In genomic region chr4:123000130-123000529, GRCm38 (mm10) we compare ENCODE assay signal across 13 mouse cellular contexts. TPM values are rescaled to one million over a fixed set of nuclear protein-coding genes. Genes with fewer than 3 reads are reported as not detected.
A peak's percentile ranks its signal among the peaks of the same experiment; 100 is the strongest.
DNase-seq lines count a peak whose midpoint lies in the region; ATAC-seq and TF ChIP-seq lines count a peak whose summit lies in the region.
"Had no signal": no experiment of that assay in that cellular context is flagged by ENCODE, and none has a peak within 500 bp of the region (broad histone marks: within the 10 kb centered on the region; RNA-seq: fewer than 3 reads in every experiment).

No protein-coding gene starts in this region.

- H3K36me3 ChIP-seq in embryonic facial prominence, embryonic 12.5 days, result peaks cover 12% of the 10 kb centered on the region; the same call in 1 of the 2 replicates
- H3K36me3 ChIP-seq in forebrain, embryonic 15.5 days, result peaks cover 26% of the 10 kb centered on the region
- peaks cover 22% of the 10 kb centered on the region for H3K36me3 ChIP-seq in limb, embryonic 10.5 days
- H3K36me3 ChIP-seq in myocyte (ENCODE audit: control insufficient read depth, insufficient read depth), result no peaks in the 10 kb centered on the region
- H3K36me3 ChIP-seq in kidney, adult 2 months (ENCODE audit: control insufficient read depth, insufficient read depth, low read length), result no peaks in the 10 kb centered on the region
- H3K36me3 ChIP-seq: heart, embryonic 13.5 days had no signal

- 0 out of 2 replicates have a peak, but pooled peaks cover 6% of the 10 kb centered on the region for H3K27me3 ChIP-seq in embryonic facial prominence, embryonic 12.5 days
- no peaks in the 10 kb centered on the region for H3K27me3 ChIP-seq in forebrain, embryonic 15.5 days
- H3K27me3 ChIP-seq in limb, embryonic 10.5 days (ENCODE audit: low read depth, poor library complexity, severe bottlenecking), result peaks cover 33% of the 10 kb centered on the region
- H3K27me3 ChIP-seq in myocyte (ENCODE audit: control insufficient read depth, insufficient read depth, insufficient read length), result no peaks in the 10 kb centered on the region
- H3K27me3 ChIP-seq in kidney, adult 2 months (replicated peaks; ENCODE audit: control insufficient read depth, insufficient read depth, low read length), result no peaks in the 10 kb centered on the region

- TF ChIP-seq POLR2A in myocyte (IDR thresholded peaks at IDR 0.05; ENCODE audit: insufficient read length, low read depth), result no peak
- no peak for TF ChIP-seq POLR2A in kidney, adult 2 months (IDR thresholded peaks at IDR 0.05; ENCODE audit: low read depth, low read length)

- H3K4me1 ChIP-seq in embryonic facial prominence, embryonic 12.5 days, result peaks cover 24% of the 10 kb centered on the region
- H3K4me1 ChIP-seq in forebrain, embryonic 15.5 days, result peaks cover 56% of the 10 kb centered on the region
- H3K4me1 ChIP-seq in limb, embryonic 10.5 days, result peaks cover 69% of the 10 kb centered on the region
- no peaks in the 10 kb centered on the region for H3K4me1 ChIP-seq in kidney, adult 2 months (ENCODE audit: control insufficient read depth, insufficient read depth, low read length)

- no peak for TF ChIP-seq CTCF in kidney, adult 2 months (conservative IDR thresholded peaks at IDR 0.05; ENCODE audit: insufficient read depth, insufficient read length, low read depth, low read length)

- H3K9ac ChIP-seq in embryonic facial prominence, embryonic 12.5 days, result no peak overlapping the region
- H3K9ac ChIP-seq in forebrain, embryonic 15.5 days (replicated peaks), result 0 out of 2 replicates have a peak overlapping the region, but pooled peaks have one; percentile 10
- H3K9ac ChIP-seq: heart, embryonic 13.5 days; liver, embryonic 14.5 days had no signal

- H3K4me2 ChIP-seq in embryonic facial prominence, embryonic 12.5 days (replicated peaks), result no peak overlapping the region
- H3K4me2 ChIP-seq in forebrain, embryonic 15.5 days (replicated peaks), result peak overlapping the region; percentile 79
- H3K4me2 ChIP-seq in myocyte (ENCODE audit: low read depth), result peak overlapping the region; percentile 37
- H3K4me2 ChIP-seq: heart, embryonic 13.5 days had no signal

- H3K27ac ChIP-seq in embryonic facial prominence, embryonic 12.5 days, result peak overlapping the region; percentile 32; the same call in 1 of the 2 replicates
- peak overlapping the region; percentile 84; the same call in 1 of the 2 replicates for H3K27ac ChIP-seq in forebrain, embryonic 15.5 days (replicated peaks)
- H3K27ac ChIP-seq in limb, embryonic 10.5 days, result peak overlapping the region; percentile 73; the same call in 1 of the 2 replicates
- H3K27ac ChIP-seq in kidney, adult 2 months (ENCODE audit: insufficient read depth, low read depth, low read length), result no peak overlapping the region
- H3K27ac ChIP-seq: embryonic facial prominence, embryonic 13.5 days; heart, embryonic 13.5 days; liver, embryonic 14.5 days had no signal

- no peak for DNase-seq in limb, embryonic 10.5 days (ENCODE audit: low spot score)
- no peak for DNase-seq in lung, postnatal 10 days
- no peak for DNase-seq in kidney, adult 2 months
- DNase-seq: cerebellum, adult 9-11 months; gastrocnemius, postnatal 10 days; lung, postnatal 4 days had no signal

- H3K79me2 ChIP-seq in myocyte (ENCODE audit: control insufficient read depth, insufficient read depth), result peaks cover 15% of the 10 kb centered on the region

- ATAC-seq in embryonic facial prominence, embryonic 12.5 days (ENCODE audit: insufficient number of reproducible peaks, insufficient read depth, low FRiP score, low TSS enrichment), result no peak
- ATAC-seq in forebrain, embryonic 15.5 days (replicated peaks), result no peak
- ATAC-seq in frontal cortex, adult (ENCODE audit: low TSS enrichment), result no peak

- WGBS in embryonic facial prominence, embryonic 12.5 days, result 60% methylated on average over 14 of the region's 14 CpGs
- 43% methylated on average over 14 of the region's 14 CpGs for WGBS in forebrain, embryonic 15.5 days
- 74% methylated on average over 14 of the region's 14 CpGs for WGBS in limb, embryonic 10.5 days
- 65% methylated on average over 14 of the region's 14 CpGs for WGBS in kidney, adult 2 months

- H3ac ChIP-seq in myocyte (ENCODE audit: control insufficient read depth, insufficient read length), result no peak overlapping the region

- no peak overlapping the region for H3K4me3 ChIP-seq in embryonic facial prominence, embryonic 12.5 days
- peak overlapping the region; percentile 95 for H3K4me3 ChIP-seq in forebrain, embryonic 15.5 days
- H3K4me3 ChIP-seq in limb, embryonic 10.5 days, result no peak overlapping the region
- H3K4me3 ChIP-seq in myocyte, result no peak overlapping the region
- H3K4me3 ChIP-seq in kidney, adult 2 months (ENCODE audit: insufficient read depth, low read depth, low read length), result no peak overlapping the region
- H3K4me3 ChIP-seq: heart, embryonic 13.5 days had no signal

- H3K9me3 ChIP-seq in embryonic facial prominence, embryonic 12.5 days, result no peaks in the 10 kb centered on the region
- H3K9me3 ChIP-seq in forebrain, embryonic 15.5 days, result no peaks in the 10 kb centered on the region
- H3K9me3 ChIP-seq in limb, embryonic 10.5 days (replicated peaks), result no peaks in the 10 kb centered on the region
- H3K9me3 ChIP-seq: embryonic facial prominence, embryonic 13.5 days; heart, embryonic 13.5 days had no signal

TF ChIP-seq in myocyte, 11 proteins besides CTCF, POLR2A, EP300 and RAD21:
- TF ChIP-seq TCF3 (IDR thresholded peaks at IDR 0.05; ENCODE audit: insufficient read length, low read depth) (no peak), POLR2AphosphoS2 (IDR thresholded peaks at IDR 0.05; ENCODE audit: insufficient read length, low read depth) (no peak), E2F4 (IDR thresholded peaks at IDR 0.05; ENCODE audit: insufficient read depth) (no peak), TCF12 (IDR thresholded peaks at IDR 0.05; ENCODE audit: insufficient read depth, poor library complexity, severe bottlenecking) (no peak), CEBPB (IDR thresholded peaks at IDR 0.05; ENCODE audit: insufficient read depth, poor library complexity, severe bottlenecking) (no peak), USF1 (IDR thresholded peaks at IDR 0.05; ENCODE audit: low read depth) (no peak), MAX (IDR thresholded peaks at IDR 0.05; ENCODE audit: low read depth) (no peak), REST (IDR thresholded peaks at IDR 0.05; ENCODE audit: insufficient read depth, insufficient read length) (no peak)
TF ChIP-seq in myocyte: peak in this region for 0.

RNA-seq across cellular contexts. Expression of gene Mycl, which starts 4.7 kb away (rescaled TPM):
- 46.4 and 51.5 TPM in 2 replicates for polyA plus RNA-seq in embryonic facial prominence, embryonic 12.5 days (2016; fragmentation: Nextera tagmentation; extraction: Ambion mirVana)
- polyA plus RNA-seq in forebrain, embryonic 15.5 days (2015; fragmentation: Nextera tagmentation; extraction: Ambion mirVana), result 88.8 and 91.3 TPM in 2 replicates
- 25.5 and 28.6 TPM in 2 replicates for polyA plus RNA-seq in limb, embryonic 10.5 days (2016; fragmentation: Nextera tagmentation; extraction: Ambion mirVana)
- polyA plus RNA-seq in myocyte (2012; fragmentation: generic; extraction: Trizol), result 9.6 TPM
- polyA plus RNA-seq in kidney, adult 2 months (2012; rRNA removed), result 1.5 and 1.6 TPM in 2 replicates

RNA-seq across cellular contexts. Expression of gene Trit1, which starts 16.3 kb away (rescaled TPM):
- polyA plus RNA-seq in embryonic facial prominence, embryonic 12.5 days (2016; fragmentation: Nextera tagmentation; extraction: Ambion mirVana), result 21.3 and 23.4 TPM in 2 replicates
- 31.6 and 33.5 TPM in 2 replicates for polyA plus RNA-seq in forebrain, embryonic 15.5 days (2015; fragmentation: Nextera tagmentation; extraction: Ambion mirVana)
- polyA plus RNA-seq in limb, embryonic 10.5 days (2016; fragmentation: Nextera tagmentation; extraction: Ambion mirVana), result 17.7 and 17.8 TPM in 2 replicates
- polyA plus RNA-seq in myocyte (2012; fragmentation: generic; extraction: Trizol), result 14.2 TPM
- 4.7 and 5.1 TPM in 2 replicates for polyA plus RNA-seq in kidney, adult 2 months (2012; rRNA removed)

RNA-seq across cellular contexts. Expression of gene Mfsd2a, which starts 39.1 kb away (rescaled TPM):
- polyA plus RNA-seq in embryonic facial prominence, embryonic 12.5 days (2016; fragmentation: Nextera tagmentation; extraction: Ambion mirVana), result 6.6 and 7.0 TPM in 2 replicates
- 33.4 and 35.4 TPM in 2 replicates for polyA plus RNA-seq in forebrain, embryonic 15.5 days (2015; fragmentation: Nextera tagmentation; extraction: Ambion mirVana)
- polyA plus RNA-seq in limb, embryonic 10.5 days (2016; fragmentation: Nextera tagmentation; extraction: Ambion mirVana), result 10.1 and 10.7 TPM in 2 replicates
- polyA plus RNA-seq in myocyte (2012; fragmentation: generic; extraction: Trizol), result 7.5 TPM
- 27.6 and 43.9 TPM in 2 replicates for polyA plus RNA-seq in kidney, adult 2 months (2012; rRNA removed)
